Mouse (Mus musculus): ENCODE results near the gene Myh11. TPM values are rescaled to one million over a fixed set of nuclear protein-coding genes. Genes with fewer than 3 reads are reported as not detected.

Gene Myh11
- polyA plus RNA-seq, 1 experiment from 2014 or later: 15.1 TPM

GRCm38 (mm10) chr16:14242059-14242458, 49.1 kb downstream of the Myh11 start:
- no peaks in the 10 kb centered on the region for H3K27me3 ChIP-seq (replicated peaks; ENCODE audit: insufficient read depth, low read length)
- TF ChIP-seq EP300 (IDR thresholded peaks at IDR 0.05): no peak
- TF ChIP-seq CTCF (IDR thresholded peaks at IDR 0.05): no peak

DNA sequence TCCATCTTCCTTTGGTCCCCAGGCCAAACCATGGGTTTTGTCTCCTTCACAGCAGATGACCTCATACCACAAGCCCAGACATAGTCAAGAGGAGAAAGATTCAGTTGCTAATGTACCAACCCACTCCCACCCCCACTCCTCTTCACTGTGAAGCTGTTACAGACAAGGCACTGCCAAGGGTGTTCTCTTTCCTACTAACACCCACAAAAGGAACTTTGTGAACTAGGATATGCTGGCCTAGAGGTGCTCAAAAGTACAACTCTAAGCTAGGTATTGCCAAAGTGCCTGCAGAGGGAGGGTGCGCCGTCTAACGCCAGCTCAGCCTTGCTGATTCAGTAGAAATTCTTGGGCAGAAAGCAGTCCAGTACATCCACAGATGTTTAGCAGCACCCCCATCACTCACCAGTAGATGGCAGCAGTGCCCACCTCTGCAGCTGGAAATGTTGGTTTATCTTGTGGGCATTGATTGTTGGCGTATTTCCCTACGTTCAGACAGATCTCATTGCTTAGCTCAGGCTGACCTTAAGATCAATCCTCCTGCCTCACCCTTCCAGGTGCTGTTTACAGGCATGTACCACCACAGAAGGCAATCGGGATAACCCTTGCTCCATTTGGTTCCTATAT, 54.0 kb downstream of the Myh11 start:
- Histone ChIP-seq H3K4me3 (ENCODE audit: low read depth, low read length) (no peak overlapping the region), H3K36me3 (ENCODE audit: insufficient read depth, low read length) (no peaks in the 10 kb centered on the region), H3K4me1 (ENCODE audit: insufficient read depth, low read depth, low read length) (no peaks in the 10 kb centered on the region), H3K27me3 (replicated peaks; ENCODE audit: insufficient read depth, low read length) (no peaks in the 10 kb centered on the region), H3K9ac (replicated peaks; ENCODE audit: low read depth) (no peak overlapping the region), H3K4me2 (replicated peaks; ENCODE audit: low read depth, low read length) (no peak overlapping the region), H3K27ac (ENCODE audit: low read length) (no peak overlapping the region), H3K9me3 (ENCODE audit: low read length) (no peaks in the 10 kb centered on the region)
- peak; percentile 81 for DNase-seq (ENCODE audit: low spot score)
- 17% methylated on average over 6 of the region's 6 CpGs for WGBS
- TF ChIP-seq EP300 (IDR thresholded peaks at IDR 0.05): no peak
- peak; percentile 98 for TF ChIP-seq CTCF (IDR thresholded peaks at IDR 0.05)
- ATAC-seq: peak; percentile 54

More at GRCm38 (mm10) chr16:14242059-14242458, 49.1 kb downstream of the Myh11 start:
- Histone ChIP-seq H3K4me1 (ENCODE audit: insufficient read depth, low read depth, low read length) (no peaks in the 10 kb centered on the region), H3K36me3 (ENCODE audit: insufficient read depth, low read length) (no peaks in the 10 kb centered on the region), H3K4me2 (replicated peaks; ENCODE audit: low read depth, low read length) (no peak overlapping the region), H3K9ac (replicated peaks; ENCODE audit: low read depth) (no peak overlapping the region), H3K9me3 (ENCODE audit: low read length) (no peaks in the 10 kb centered on the region), H3K4me3 (ENCODE audit: low read depth, low read length) (no peak overlapping the region), H3K27ac (ENCODE audit: low read length) (no peak overlapping the region)
- ATAC-seq: no peak
- 53% methylated on average over 3 of the region's 3 CpGs for WGBS
- DNase-seq (ENCODE audit: low spot score): peak; percentile 4

DNA sequence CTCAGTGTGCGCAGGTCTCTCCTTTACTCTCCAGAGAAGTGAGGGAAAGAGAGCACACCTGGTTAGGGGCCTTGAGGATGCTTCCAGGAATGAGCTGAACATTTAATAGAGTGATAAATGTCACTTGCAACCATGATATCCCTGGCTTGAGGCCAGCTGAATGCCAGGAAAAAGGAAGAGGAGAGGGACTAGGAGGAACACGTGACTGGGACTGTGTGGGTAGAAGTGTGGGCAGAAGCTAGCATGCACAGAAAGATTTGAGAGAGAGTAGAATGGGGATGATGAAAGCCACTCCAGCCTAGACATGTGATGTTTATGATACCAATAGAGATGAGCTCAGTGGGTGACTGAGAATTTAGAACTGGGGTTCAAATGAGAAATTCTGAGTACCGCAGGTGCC, 76.0 kb downstream of the Myh11 start:
- 82% methylated on average over 3 of the region's 3 CpGs for WGBS
- H3K36me3 ChIP-seq (ENCODE audit: insufficient read depth, low read length): no peaks in the 10 kb centered on the region
- no peak for ATAC-seq

GRCm38 (mm10) chr16:14198798-14199197, 92.4 kb downstream of the Myh11 start:
- 70% methylated on average over 4 of the region's 4 CpGs for WGBS
- no peak overlapping the region for H3K9ac ChIP-seq (replicated peaks; ENCODE audit: low read depth)
- ATAC-seq (no peak), DNase-seq (ENCODE audit: low spot score) (no peak)
- H3K4me2 ChIP-seq (replicated peaks; ENCODE audit: low read depth, low read length): no peak overlapping the region
- H3K4me3 ChIP-seq (ENCODE audit: low read depth, low read length): no peak overlapping the region
- H3K9me3 ChIP-seq (ENCODE audit: low read length): no peaks in the 10 kb centered on the region
- H3K27ac ChIP-seq (ENCODE audit: low read length): no peak overlapping the region
- H3K36me3 ChIP-seq (ENCODE audit: insufficient read depth, low read length): no peaks in the 10 kb centered on the region
- no peak; the same call in 1 of the 2 replicates for TF ChIP-seq CTCF (IDR thresholded peaks at IDR 0.05)
- TF ChIP-seq EP300 (IDR thresholded peaks at IDR 0.05): no peak
- no peaks in the 10 kb centered on the region for H3K27me3 ChIP-seq (replicated peaks; ENCODE audit: insufficient read depth, low read length)
- no peaks in the 10 kb centered on the region for H3K4me1 ChIP-seq (ENCODE audit: insufficient read depth, low read depth, low read length)

More for the DNA sequence above, 76.0 kb downstream of the Myh11 start:
- no peak overlapping the region for H3K27ac ChIP-seq (ENCODE audit: low read length)
- no peak for TF ChIP-seq EP300 (IDR thresholded peaks at IDR 0.05)
- no peak for TF ChIP-seq CTCF (IDR thresholded peaks at IDR 0.05)
- no peak for DNase-seq (ENCODE audit: low spot score)
- H3K4me3 ChIP-seq (ENCODE audit: low read depth, low read length): no peak overlapping the region
- H3K4me1 ChIP-seq (ENCODE audit: insufficient read depth, low read depth, low read length): no peaks in the 10 kb centered on the region
- H3K9me3 ChIP-seq (ENCODE audit: low read length): no peaks in the 10 kb centered on the region
- H3K27me3 ChIP-seq (replicated peaks; ENCODE audit: insufficient read depth, low read length): no peaks in the 10 kb centered on the region
- H3K9ac ChIP-seq (replicated peaks; ENCODE audit: low read depth): no peak overlapping the region
- no peak overlapping the region for H3K4me2 ChIP-seq (replicated peaks; ENCODE audit: low read depth, low read length)

DNA sequence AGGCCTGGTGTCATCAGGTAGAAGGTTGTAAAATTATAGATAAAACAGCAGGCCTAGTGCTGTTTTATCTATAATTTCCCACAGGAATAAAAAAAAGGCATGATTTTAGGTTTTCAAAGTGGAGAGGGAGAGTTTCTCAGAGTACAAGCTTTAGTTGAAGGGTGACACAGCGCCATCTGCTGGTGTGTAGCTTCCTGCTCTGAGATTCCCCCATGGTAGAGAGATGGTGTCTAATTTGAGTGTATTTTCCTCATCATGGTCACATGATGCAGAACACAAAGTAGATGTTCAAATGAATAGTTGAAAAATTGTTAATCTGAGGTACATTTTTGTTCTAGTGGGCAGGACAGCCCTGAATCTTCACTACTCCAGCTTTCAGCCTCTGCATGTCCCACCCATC, 95.7 kb downstream of the Myh11 start:
- TF ChIP-seq CTCF (IDR thresholded peaks at IDR 0.05) (peak; percentile 73), EP300 (IDR thresholded peaks at IDR 0.05) (no peak)
- Histone ChIP-seq H3K9me3 (ENCODE audit: low read length) (no peaks in the 10 kb centered on the region), H3K4me2 (replicated peaks; ENCODE audit: low read depth, low read length) (no peak overlapping the region), H3K9ac (replicated peaks; ENCODE audit: low read depth) (no peak overlapping the region), H3K27ac (ENCODE audit: low read length) (no peak overlapping the region), H3K4me1 (ENCODE audit: insufficient read depth, low read depth, low read length) (no peaks in the 10 kb centered on the region), H3K4me3 (ENCODE audit: low read depth, low read length) (no peak overlapping the region), H3K27me3 (replicated peaks; ENCODE audit: insufficient read depth, low read length) (no peaks in the 10 kb centered on the region), H3K36me3 (ENCODE audit: insufficient read depth, low read length) (peaks cover 13% of the 10 kb centered on the region)
- DNase-seq (ENCODE audit: low spot score) (peak; percentile 67), ATAC-seq (peak; percentile 51)
- 15% methylated on average over 1 of the region's 1 CpGs for WGBS

DNA sequence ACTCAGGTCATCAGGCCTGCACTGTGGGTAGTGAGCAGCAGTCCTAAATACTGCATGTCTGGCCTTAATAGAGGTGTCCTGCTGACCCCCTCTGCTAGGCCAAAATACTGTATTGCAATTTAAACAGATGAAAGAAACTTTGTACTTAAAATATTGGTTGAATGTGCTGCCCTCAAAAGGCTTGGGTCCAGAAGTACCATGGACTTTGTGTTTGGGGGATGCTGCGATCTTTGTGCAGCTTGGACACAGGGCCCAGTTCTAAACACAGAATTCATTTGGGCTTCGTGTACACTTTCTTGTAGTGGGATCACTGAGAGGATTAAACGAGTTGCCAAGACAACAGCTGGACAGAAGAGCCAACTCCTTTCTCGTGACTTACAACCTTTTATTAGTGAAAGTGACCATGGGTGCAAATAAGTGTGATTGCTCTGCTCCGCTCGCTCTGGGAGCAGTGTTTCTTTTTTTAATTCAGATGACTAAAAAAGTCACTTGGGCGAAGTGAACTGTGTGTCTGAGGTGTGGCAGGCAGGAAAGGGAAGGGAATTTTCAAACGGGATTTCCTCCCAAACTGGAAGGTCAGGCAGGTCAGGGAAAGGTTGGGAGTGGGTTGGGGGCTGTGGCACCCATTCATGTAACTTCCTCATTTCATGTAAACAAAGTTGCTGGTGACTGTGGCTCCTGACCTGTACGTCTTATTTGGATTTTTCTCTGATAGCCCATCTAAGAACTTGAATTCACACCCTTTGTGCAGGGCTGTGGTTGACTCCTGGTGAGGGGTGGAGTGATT, 96.8 kb downstream of the Myh11 start:
- Histone ChIP-seq H3K4me2 (replicated peaks; ENCODE audit: low read depth, low read length) (no peak overlapping the region; the same call in 1 of the 2 replicates), H3K4me3 (ENCODE audit: low read depth, low read length) (no peak overlapping the region), H3K4me1 (ENCODE audit: insufficient read depth, low read depth, low read length) (no peaks in the 10 kb centered on the region), H3K27me3 (replicated peaks; ENCODE audit: insufficient read depth, low read length) (no peaks in the 10 kb centered on the region), H3K27ac (ENCODE audit: low read length) (no peak overlapping the region), H3K9ac (replicated peaks; ENCODE audit: low read depth) (no peak overlapping the region), H3K9me3 (ENCODE audit: low read length) (no peaks in the 10 kb centered on the region), H3K36me3 (ENCODE audit: insufficient read depth, low read length) (peaks cover 22% of the 10 kb centered on the region)
- peak; percentile 78 for TF ChIP-seq EP300 (IDR thresholded peaks at IDR 0.05)
- TF ChIP-seq CTCF (IDR thresholded peaks at IDR 0.05): no peak
- 53% methylated on average over 9 of the region's 9 CpGs for WGBS
- DNase-seq (ENCODE audit: low spot score) (peak; percentile 21), ATAC-seq (peak; percentile 62)
